Mouse (Mus musculus) cerebellum, postnatal 4 days (tissue): Measurements from ENCODE around the gene Nek9.
A peak's percentile ranks its signal among the peaks of the same experiment; 100 is the strongest.

ENCODE experiments used
- DNase-seq, 2 experiments: peaks; one replicate each; pipeline ENCODE4 v3.0.0; 2022; ENCODE audit warnings: low spot score in 2 of 2, mixed read lengths in 1 of 2

Nek9 gene

DNA sequence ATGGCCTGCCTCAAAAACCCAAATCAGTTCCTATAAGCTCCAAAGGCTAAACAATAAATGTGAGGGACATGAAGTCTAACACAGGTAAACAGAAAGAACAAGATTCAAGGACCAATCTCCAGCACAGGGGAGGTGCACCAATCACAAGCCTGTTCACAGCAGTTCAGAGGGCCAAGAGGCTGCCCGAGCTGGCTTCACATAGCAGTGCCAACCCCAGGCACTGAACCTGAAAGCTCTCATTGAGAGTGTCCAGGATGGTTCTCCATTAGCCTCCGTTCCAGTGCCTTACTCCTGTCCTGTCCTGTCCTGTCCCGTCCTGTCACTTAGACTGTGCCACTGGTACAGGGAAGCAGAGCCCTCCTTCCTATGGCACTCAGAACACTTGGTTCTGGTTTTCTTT lies 8.0 kb upstream of the Nek9 start:
- no peak for DNase-seq

DNA sequence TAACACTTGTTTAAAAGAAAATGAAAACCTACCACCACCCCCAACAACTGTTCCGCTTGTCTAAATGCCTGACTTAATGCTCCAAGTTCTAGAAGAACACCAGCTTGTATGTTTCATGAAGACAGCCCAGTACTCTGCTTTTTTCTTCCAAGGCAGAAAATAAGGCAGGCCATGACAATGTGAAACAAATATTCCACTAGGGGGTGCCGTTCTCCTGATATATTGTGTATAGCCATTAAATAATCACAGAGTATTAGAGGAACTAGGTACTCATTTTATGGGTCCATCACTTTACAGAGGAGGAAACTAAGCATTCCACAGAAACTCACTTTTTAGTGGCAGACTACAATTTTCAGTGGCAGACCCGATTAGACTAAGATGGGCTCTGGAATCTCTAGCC lies 7.2 kb upstream of the Nek9 start:
- peak in 1 of 2 experiments; percentile 39 for DNase-seq

- DNase-seq, result no peak
Measured at GRCm38 (mm10) chr12:85345559-85345958, 6.4 kb upstream of the Nek9 start.

- DNase-seq, result no peak
Measured at GRCm38 (mm10) chr12:85344252-85344651, 5.1 kb upstream of the Nek9 start.

- DNase-seq, result no peak
Measured at GRCm38 (mm10) chr12:85342310-85342709, 3.1 kb upstream of the Nek9 start.

DNA sequence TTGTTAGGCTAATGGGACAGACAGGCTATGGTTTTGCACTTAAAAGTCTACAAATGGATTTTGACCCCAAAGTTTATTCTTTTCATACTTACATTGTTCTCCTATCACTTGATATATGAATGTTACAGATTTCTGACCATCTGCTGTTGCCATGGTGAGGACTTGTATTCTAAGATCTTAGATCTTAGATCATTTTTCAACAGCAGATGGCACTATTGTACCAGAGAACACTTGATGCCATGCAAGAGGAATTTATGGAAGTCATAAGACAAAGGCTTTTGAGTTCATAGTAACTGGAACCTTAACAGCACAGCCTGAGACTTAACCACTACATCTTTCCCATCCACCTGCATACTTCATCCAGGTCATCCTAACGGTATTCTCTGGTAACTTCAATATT lies 2.0 kb upstream of the Nek9 start:
- peak in 1 of 2 experiments; percentile 6 for DNase-seq

DNA sequence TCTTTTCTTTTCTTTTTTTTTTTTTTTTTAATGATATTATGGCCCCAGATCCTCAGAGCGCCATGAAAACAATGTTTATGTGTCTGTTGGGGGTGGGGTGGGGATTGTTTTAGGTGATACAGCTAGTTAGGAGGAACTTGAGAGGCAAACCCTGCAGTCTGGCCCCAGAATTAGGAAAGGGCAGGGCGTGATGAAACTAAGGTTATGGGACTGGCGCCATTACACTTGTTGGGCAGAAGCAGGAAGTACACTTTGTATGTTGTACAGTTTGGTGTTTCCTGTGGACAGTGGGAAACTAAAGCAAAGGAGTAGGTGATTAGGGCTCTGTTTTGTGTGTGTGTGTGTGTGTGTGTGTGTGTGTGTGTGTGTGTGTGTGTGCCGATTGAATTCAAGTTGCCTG lies 785 bp upstream of the Nek9 start:
- DNase-seq, result no peak

- no peak for DNase-seq
Measured at GRCm38 (mm10) chr12:85338815-85339214, 347 bp downstream of the Nek9 start.

DNA sequence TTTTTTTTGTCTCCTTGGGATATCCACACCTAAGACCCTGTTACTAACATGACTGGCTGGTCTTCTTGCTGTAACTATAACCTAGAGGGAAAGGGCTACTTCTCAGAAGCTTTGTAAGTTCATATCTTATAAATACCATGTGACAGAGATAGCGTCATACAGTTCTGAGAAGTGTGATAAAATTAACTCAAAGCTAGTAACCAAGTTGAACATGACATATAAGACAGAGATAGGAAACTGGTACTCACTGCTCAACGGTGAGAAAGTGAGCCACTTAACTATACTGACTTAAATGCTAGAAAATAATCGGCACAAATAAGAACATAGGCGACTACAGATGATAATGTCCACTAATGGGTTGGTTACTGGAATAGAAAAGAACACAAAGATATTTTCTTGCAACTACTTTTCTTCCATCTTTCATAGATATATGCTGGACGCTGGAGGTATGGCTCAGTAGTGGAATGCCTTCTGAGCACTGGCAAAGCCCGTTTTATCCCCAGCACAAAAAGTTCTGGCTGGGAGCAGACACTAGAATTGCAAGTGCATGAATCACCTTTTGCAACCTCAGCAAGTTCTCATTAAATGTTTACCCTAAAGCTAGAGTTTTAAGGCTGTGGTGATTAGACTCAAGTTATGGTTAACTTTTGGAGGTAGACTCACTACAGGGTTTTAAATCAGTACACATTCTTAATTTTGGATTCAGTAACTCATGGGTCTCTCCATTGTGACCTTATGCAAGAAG lies 1.4 kb downstream of the Nek9 start:
- DNase-seq, result no peak

DNA sequence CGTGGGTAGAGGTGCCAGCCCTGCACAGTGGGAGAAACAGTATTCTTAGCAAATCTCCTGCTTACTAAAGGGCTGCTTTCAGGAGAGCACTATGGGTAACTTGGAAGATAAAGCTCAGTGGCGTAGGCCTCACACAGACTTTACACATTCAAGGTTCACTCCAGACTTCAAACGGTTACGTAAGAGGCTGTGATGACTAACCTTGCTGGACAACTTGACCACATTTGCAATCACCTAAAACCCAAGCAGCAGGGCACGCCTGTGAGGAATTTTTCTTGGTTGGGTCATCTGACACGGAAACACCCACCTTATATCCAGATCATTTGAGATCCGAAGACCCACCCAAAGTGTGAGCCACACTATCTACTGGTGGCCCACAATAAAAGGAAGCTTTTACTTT lies 9.0 kb downstream of the Nek9 start:
- no peak for DNase-seq

GRCm38 (mm10) chr12:85308651-85309050 lies 30.5 kb downstream of the Nek9 start:
- DNase-seq, result no peak

GRCm38 (mm10) chr12:85305247-85305892 lies 33.8 kb downstream of the Nek9 start:
- peak; percentile 71 to 85 for DNase-seq

- DNase-seq, result no peak
Measured at GRCm38 (mm10) chr12:85304725-85305124, 34.4 kb downstream of the Nek9 start.

DNA sequence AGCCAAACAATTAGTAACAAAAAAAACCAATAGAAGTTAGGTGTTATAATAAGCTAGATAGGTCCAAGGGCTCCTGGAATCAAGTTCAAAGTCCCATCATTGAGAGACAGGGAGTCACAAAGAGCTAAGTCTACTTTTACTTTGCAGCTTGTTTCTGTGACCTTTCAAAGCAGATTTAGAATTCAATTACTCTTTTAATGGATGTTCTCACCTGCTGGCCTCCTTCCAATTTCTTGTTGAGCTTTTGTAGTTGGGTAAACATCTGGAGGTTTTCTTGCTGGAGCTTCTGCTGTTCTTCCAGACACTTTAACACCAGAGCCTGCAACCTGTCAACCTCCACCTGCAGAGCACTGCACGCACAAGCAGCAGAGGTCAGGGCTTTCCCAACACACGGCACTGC lies 35.9 kb downstream of the Nek9 start:
- no peak for DNase-seq

GRCm38 (mm10) chr12:85298835-85299180 lies 40.4 kb downstream of the Nek9 start:
- no peak for DNase-seq

DNA sequence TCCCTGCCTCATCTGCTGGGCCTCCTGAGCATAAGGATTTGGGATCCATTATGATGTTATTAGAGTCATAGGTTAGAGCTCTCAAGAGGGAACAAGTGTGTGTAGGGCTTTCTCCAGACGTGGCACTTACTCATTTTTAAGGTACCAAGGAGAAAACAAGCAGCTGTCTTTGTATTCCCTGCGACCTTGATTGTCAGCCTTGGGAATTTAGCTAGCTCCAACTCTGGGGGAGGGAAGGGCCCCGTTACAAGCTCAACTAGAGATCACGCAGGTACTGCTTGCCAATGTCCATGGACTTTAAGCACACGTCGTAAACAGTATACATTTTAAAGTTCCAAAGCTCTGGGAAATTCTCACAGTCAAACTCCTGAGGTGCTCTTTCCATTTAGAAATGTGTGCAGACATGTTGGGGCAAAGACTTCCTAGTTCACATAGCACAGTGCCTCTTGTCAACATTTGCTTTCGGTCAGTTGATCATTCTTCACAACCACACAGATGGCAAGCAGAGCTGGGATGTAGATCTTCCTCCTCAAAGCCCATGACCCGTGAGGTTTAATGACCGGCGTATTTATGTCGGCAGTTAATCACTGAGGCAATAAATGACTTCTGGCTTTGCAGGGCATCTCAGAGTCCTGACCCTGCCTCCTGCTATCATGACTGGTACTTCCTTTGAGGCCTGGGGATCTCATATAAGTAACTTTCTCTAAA lies 40.9 kb downstream of the Nek9 start:
- no peak for DNase-seq

- no peak for DNase-seq
Measured at GRCm38 (mm10) chr12:85297345-85297997, 41.7 kb downstream of the Nek9 start.

DNA sequence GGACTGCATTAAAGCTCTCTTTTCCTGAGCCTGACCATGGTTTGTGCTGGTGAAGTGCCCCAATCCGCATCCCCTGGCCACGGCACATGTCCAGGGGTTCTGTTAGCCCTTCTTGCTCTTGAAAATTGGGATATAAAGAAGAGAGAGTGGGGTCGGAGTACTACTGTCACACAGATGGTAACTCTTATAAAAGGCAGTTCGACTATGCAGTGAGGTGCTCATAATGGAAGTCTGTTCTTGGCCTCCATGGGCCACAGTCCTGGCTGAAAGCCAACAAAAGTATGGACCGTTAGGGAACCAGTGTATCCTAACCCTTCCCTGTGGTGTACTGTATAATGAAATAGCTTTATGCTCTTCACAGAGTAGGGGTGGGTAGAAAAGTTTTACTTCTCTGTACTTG lies 42.2 kb downstream of the Nek9 start:
- DNase-seq, result no peak

DNA sequence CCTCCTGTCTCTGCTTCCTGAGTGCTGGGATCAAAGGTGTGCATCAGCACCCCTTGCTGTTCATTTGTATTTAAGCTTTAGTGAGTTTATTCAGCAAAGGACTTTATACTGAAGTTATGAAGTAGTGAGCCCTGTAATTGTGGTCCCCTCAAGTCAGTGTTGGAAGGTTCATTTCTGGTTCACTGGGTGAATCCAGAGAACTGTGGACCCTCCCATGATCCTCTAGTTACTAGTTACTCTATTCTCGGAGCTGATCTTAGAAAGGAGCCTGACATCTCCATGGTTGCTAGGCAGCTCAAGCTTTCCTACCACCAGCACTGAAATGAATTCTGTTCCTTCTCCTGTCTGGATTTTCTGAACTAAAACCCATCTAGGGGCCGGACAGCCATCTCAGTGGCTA lies 43.7 kb downstream of the Nek9 start:
- no peak for DNase-seq

DNA sequence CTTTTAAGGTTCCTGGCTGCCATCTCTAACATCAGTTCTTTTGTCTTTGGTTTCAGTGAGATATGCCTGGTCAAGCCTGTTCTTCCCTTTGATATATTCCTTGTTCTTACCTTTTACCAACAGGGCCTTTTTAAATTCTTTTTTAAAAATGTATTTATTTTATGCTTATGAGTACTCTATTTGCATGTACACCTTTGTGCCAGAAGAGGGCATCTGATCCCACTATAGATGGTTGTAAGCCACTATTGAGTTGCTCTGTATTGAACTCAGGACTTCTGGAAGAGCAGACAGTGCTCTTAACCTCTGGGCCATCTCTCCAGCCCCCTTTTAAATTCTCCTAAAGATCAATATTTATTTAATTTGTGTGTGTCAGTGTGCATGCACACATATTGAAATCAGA lies 46.3 kb downstream of the Nek9 start:
- DNase-seq, result no peak

DNA sequence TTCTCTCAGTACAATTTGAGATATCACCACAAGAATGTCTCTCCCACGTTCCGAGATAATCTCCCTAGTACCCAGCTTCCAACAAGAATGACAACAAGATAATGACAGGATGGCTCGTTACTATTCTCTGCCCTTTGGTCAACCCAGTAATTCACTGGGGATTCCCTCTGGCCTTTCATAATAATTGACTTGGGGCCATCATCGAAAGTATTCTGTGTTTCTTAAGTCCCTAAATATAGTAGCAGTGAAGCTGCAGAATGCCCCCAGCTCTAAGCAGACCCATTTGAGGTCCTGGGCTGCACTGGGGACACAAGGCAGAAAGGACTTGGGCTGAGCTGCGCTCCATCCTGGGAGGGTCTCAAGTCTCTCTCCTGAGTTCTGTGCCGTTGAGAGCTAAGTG lies 46.9 kb downstream of the Nek9 start:
- no peak for DNase-seq

DNA sequence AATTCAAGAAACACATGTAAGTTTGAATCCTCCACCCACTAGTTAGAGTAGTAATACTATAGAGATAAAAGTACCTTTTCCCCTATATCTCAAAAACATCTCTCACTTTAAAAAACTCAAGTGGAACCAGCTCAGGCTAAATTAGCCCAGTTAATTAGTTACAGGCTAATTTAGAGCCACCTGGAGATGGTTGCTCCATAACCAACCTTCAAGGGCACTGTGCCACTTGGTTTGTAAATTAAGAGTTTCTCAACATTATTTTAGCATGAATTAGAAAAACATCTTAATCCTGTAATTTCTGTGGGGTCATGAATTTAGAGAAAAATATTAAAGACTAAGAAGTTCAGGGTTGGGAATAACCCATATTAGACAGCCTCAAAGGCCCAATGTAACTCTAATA lies 47.6 kb downstream of the Nek9 start:
- DNase-seq, result no peak

- no peak for DNase-seq
Measured at GRCm38 (mm10) chr12:85290633-85291032, 48.5 kb downstream of the Nek9 start.
